Mouse (Mus musculus) WW6 (cell line): Measurements from ENCODE around the gene Lekr1.

ENCODE experiments used
- DNase-seq: peaks from one replicate; pipeline ENCODE4 v3.0.0-alpha.2; 2013; ENCODE audit warnings: low read depth, low spot score

The Lekr1 gene

DNA sequence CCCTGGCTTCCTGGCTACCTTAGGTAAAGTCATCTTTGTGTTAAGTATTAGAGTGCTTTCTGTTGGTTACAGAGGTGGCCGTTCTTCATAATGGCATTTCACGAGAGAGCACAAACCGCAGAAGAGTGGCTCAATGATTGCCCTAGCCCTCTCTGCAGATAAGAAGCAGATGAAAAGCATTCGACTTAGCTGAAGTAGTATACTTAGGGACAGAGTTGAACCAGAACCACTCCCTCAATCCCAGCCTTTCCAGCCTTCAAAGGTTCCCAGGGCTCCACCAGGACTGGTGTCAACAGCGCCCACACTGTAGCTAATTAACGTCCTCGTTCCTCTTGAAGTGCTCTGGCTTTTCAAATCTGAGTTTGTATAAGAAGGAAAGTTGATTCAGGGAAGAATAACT is 166.4 kb downstream of the Lekr1 start:
- no peak for DNase-seq

DNA sequence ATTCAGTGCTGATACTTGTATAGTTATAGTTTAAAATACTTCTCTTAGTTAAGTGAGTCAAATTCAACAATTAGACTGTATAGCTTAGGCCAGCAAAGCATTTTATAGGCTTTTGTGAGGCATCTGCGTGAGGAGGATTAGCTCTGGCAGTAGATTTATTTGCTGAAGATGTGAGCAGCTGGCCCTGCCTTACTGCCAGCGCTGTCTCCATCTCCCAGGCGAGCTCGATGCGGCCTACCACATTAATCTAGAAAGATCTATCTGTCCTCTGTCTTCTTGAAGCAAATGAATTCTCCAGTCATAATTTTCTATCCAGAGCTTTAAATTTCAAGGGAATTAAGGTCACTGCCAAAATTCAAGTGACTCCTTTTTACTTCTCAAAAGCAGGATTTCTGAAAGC is 170.4 kb downstream of the Lekr1 start:
- no peak for DNase-seq

DNA sequence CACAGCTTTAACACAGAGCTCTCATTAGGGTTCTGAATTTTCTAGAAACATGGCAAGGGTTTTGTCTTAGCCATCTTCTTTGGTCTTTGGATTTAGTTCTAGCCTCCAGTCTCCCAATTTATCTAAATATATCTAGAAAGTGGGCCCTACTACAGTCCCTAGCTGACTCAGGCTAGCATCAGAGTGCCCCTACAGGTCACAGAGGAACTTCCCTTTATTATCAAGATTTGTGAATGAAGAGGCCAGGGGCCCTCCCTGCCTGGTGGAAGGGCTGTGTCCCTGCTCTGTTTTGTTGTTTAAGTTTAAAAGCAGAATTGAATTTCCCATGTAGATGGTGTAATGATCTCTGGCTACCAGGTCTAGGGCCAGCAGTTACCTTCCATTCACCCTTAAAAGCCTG is 173.6 kb downstream of the Lekr1 start:
- no peak for DNase-seq

DNA sequence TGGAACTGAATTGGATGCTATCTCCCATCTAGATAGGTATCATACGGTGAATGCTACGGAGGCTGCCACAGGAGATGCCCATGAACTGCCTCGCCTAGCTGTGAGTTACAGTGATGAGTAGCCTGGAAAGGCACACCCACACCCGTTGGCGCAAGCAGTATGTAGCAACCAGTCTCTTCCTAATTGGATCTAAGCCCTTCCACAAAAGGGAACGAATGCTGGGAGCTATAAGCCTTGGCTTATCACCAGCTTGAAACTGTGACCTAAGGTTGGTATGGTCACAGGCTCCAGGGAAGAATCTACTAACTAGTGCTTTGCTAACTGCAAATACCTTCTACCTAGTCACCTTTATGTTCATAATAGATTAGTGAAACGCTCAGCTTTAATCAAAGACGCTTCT is 175.1 kb downstream of the Lekr1 start:
- DNase-seq: no peak

DNA sequence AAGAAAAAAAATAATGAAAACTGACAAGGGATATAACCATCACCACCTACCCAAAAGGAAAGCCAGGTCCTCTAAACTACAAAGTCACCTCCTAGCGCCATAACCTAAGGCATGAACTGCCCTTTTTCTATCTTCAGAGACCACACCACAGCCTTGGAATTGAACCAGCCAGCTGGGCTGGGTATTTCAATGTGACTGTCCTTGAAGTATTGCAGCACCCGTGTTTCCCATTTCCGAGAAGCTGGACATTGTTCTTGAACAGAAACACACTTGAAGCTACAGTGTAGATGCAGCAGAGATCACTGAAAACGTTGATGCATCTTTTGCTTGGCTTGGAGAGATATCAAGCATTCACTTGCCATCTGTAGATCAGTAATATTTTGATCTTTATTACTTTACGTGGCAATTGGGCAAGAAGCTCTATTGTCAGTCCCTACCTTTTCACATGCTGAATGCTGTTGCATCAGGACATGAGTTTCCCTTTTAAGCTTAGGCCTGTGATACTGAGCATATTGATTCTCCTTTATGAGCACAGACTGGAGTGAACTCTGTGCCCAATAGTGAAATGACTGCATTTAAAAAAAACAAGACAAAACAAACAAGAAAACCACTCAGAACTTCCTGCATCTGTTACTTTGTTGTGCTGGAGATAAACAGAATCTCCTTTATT is 176.6 kb downstream of the Lekr1 start:
- no peak for DNase-seq

DNA sequence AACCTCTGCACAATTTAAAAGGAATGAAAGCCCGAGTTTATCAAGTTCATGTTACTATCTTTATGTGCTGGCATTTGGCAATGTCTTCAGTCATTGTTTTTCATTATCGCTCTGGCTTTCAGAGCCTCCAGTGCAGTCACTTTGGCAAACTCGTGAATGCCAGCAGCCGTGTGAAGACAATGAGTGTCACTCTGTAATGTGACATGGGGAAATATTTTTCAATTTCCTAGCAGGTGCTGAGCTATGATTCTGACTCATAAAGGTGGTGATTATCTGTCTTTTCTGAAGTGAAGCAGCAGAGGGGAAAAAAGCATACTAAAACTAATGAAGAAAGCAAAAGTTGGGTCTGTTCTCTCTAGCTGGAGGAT is 177.1 kb downstream of the Lekr1 start:
- DNase-seq: no peak

DNA sequence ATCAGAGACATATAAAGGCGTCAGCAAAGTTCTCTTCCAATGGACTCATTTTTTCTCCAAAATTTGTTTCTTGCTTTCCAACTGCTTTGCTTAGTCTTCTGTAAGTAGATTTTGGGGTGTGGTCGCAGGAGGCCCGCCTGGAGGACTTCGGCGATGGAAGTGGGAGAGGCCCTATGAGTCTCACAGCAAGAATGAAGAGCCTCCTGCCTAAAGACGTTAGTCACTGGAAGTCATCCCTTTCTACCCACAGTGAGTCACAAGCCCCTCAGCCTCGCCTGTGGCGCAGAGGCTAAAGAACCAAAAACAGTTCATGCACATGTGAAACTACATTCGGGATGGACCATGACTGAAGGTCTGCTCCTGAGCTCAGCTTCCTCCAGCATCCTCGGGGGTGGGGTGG is 178.3 kb downstream of the Lekr1 start:
- DNase-seq: no peak

DNA sequence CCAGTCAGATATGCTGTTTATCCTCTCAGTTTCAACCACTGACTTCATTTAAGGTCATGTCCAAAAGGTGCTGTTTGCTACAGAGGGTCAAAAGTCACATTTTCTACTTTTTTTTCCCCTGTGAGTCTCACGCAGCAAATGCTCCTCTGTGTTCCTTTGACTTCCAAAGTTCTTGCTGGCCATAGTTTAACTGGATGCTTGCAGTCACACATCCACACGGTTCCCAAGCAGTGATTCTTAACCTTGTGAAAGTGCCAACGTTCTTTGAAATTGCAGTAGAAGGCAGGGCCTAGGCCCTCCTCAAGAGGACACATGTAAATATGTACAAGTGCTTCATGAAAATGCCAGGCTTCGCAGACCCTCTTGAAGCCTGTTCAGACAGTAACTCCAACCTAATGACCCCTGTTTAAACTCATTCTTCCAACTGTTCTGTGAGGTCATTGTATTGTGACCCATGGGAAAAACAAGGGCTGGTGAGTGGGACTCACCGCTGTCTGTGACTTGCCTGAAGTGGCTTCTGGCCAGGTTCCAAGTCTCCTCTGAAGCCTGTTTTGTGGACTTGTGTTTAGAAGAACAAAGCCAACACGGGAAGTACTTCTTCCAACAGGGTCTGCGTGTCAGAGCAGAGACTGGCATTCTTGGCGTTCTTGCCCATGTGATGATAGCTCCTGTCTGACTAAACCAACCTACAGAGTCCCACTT is 179.0 kb downstream of the Lekr1 start:
- DNase-seq: no peak

DNA sequence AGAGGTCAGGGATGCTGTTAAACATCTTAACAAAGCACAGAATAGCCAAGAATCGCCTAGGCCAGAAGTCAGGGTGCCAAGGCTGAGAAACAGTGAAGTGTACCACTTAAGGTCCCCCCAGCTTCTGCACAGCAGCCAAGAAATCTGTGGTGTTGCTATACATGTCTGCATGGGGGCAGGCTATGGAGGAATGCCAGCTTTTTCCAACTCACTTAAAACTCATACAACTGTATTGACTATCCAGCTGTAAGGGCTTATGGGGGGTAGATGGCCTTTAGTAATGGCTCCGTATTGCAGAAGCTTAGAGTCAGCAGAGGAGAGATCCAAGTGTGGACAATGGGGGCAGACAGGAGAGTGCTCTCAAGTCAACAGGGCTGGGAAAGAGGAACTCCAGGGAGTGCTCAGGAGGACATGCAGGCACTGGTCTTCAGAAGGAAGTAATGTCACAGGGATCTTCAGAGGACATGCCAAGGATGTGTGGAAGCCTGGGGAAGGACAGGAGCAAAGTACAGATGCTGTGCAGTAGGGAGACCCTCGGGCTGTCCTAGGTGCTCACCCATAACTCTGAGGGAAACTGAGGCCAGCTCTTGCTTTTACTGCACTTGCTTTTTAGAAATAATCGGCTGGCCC is 181.2 kb downstream of the Lekr1 start:
- no peak for DNase-seq

DNA sequence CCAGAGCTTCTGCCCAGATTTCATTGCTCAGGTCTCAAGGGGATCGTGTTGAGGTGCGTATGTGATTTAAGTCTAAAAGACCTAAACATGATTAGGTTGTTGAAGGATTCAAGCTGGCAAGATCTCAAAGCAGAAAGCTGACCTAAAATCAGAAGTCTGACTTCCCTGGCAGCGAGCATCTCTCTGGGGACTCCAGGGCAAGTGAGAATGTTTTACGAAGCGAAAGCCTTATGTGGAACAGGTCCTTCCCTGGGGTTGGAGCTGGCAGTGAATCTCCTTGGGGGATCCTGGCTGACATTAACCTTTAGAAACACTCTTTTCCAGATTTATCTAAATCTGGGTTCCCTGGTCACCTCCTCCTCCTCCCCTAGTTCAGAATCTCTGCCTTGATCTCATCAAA is 187.7 kb downstream of the Lekr1 start:
- no peak for DNase-seq

DNA sequence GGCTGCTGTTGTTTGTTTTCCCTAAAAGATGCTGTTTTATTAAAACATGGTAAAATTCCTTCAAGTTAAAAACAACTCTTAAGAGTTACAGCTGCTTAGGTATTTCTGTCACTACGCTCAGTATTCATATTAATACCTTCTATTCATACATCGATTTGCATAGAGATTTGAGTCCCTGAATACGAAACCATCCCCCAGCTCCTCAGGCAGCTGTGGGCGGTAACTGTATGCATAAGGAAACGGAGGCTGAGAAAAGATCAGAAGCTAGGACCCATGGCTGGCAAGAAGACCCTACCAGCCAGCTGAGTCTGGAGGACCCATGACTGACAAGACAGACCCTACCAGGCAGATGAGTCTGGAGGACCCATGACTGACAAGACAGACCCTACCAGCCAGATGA is 189.5 kb downstream of the Lekr1 start:
- no peak for DNase-seq

DNA sequence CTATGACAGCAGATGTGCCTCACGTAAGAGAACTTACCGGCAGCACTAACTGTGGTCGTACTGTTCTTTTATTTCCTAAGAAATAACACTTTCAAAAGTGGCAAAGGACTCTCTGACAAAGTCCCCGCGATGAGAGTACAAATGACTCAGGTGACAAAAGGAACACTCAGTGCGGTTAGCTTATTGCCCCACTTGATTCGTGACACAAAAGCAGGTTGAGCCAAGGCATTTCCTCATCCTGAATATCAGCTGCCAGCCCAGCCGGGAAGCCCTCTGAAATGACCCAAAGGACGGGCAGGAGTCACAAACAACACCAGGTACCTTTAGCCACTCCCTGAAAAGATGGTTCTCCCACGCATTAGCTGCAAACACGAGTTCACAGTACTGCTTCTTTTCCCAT is 192.1 kb downstream of the Lekr1 start:
- DNase-seq: no peak

DNA sequence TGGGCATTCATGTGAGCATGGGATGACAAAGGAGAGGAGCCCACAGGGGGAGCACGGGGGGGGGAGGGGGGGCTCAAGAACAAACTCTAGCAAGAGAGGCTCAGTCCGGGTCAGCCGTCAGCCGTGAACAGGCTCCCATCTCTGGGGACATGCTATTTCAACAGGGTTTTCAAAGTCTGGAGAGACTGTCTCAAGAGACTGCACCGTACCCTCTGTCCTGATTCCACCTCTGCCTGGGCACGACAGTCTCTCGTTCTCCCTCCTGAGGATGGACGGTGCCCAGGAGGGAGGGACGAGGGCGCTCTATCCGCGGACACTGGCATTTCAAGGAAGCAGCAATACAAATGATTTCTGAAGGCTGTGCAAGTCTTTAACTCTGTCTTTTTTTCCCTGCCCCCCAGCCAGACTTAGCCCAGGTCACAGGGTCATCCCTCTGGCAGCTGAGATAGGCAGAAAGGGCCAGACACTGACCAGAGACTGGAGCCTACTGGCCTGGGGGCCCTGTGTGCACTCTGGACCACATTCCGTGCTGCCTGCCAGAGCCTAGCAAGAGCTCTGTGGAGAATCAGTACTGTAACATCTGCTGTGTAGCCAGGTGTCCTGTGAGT is 192.8 kb downstream of the Lekr1 start:
- DNase-seq: no peak

DNA sequence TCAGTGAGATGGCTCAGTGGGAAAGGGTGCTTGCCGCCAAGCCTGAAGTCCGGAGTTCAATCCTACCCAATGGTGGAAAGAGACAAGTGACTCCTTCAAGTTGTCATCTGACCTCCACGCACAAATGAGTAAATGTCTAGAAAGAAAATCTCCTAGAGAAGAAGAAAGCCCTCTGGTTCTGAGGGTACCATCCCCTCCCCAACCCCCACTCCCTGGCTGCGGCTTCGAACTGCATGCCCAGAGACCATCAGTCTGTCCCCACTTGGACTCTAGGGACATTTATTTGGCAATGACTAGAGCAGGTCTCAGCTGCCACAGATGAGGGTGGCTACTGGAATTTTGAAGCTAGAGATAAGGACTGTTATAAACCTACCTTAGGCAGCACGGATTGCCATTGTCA is 193.7 kb downstream of the Lekr1 start:
- DNase-seq: no peak

DNA sequence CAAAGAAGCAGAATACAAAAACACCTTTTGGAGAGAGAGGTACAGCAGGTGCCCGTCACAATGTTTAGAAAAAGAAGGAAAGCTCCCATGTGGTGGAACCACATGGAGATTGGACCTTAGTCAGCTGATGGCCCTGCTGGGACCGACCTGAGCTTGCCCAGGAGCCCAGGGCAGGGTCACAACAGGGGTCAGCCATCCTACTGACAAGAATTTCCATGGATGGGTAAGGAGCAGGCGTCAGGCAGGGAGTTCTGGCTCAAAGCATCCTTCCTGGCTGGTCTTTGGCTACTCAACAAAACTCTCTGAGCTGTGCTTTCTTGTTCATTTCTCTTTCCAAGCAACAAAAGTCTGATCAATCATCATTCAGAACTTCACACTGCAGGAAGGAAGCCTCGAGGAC is 194.9 kb downstream of the Lekr1 start:
- no peak for DNase-seq

DNA sequence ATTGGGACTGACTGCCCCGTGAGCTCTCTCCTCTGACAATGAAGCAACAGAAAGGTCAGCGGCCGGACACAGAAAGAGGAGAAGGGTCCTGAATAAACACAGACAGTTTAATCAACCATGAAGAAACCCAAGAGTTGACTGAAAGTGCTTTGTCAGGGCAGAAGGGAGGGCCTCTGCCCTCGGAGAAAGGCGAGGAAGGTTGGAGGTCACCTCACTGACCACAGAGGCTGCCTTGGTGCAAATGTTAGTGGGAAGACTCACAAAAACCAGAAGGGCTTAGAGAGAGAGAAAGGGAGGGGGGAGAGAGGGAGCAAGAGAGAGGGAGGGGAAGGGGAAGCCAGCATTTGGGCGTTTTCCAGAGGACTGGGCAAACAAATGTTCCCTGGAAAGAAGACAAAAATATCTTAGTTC is 195.4 kb downstream of the Lekr1 start:
- DNase-seq: no peak

DNA sequence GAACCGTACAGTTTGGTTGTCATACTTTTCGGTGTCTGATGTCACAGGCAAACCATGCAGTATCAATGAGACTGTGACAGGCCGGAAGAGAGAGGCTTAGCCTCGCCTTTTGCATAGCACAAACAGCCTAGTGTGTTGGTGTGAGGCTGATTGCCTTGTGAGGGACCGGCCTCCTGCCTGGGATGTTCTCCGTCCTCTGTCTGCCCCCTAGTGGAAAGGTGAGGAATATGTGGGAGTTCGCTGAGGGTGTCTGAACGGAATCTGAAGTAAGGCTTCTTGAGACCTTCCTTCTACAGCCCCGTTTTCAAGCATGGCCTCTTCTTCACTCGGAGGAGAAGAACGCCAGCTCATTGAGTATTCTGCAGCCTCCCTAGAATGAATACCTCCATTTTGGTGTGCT is 197.3 kb downstream of the Lekr1 start:
- peak; percentile 58 for DNase-seq

DNA sequence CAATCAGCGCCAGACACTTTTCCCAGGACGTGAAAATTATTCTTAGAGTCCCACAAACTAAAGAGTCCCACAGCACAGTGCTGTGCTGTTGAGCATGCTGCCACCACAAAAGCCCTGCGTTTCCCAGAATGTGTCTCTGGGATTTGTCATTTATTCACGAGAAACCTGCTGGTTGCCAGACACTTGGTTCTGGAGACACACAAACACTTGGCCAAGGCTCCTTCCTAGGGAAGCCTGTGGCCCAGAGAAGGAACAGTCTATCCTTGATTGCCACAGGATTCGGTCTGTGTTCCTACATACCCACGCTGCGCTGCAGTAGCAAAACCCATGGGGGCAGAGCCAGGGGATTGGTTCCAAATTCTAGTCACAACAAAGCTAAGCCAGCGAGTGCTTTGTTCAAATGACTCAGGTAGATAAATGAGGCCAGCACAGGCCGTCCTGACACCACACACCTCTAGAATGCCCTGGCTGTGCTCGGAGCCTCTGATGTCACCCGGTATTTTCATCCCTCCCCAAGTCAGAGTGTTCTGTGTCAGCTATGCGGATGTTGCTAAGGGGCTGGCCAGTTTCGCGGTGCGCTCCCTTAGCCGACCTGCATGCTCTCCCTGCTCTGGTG is 197.8 kb downstream of the Lekr1 start:
- DNase-seq: no peak

DNA sequence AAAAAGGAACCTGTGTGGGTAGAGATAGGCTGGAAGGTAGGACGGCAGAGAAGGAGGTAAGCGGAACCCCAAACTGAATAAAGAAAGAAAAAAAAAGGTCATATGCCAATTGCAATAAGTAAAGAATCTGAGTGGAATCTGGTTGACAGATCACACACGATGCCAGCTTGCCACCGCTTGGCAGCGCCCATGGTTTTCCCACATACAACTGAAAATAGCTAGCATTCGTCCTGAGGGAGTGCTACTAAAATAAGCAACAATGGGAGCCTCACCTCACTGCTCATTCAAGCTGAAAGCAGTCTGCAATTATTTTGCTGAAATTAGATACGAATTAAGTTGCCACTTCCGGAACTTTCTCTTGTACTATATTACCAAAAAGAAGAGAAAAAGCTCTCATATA is 202.9 kb downstream of the Lekr1 start:
- DNase-seq: no peak

DNA sequence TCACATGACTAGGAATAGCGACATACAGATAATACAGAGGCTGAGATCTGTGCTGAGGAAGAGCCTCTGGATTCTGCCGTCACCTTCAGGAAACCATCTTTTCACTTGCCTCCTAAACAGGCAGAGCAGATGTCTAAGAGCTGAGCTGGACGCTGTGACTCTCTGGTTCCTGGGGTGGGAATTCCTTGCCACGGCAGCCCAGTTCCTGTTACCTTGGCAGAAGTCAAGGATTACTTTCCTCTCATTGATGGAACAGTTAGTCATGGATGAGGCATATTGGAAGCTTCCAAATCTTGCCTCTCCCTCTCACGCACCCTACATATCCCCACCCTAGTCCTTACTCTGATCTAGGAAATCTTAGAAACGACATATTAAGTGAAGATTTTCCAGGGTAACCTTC is 203.7 kb downstream of the Lekr1 start:
- DNase-seq: no peak

DNA sequence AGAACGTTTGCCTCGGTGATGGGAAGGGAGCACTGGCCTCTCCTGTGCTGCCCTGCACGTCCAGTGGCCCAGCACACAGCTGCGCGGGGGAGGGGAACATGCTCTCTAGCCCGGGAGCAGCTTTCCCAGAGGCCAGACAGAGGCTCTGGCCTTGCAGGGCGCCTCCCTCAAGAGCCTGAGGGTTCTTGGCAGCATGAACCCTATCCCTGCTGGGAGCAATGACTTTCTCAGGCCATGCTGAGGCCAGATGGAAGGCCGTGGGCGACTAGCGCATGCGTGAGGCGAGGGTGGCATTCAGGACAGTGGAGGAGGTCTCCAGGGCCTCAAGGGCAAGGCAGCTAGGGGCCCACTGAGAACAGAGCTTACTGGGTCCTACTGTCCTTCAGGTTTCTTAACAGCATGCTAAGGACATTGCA is 205.2 kb downstream of the Lekr1 start:
- DNase-seq: no peak

DNA sequence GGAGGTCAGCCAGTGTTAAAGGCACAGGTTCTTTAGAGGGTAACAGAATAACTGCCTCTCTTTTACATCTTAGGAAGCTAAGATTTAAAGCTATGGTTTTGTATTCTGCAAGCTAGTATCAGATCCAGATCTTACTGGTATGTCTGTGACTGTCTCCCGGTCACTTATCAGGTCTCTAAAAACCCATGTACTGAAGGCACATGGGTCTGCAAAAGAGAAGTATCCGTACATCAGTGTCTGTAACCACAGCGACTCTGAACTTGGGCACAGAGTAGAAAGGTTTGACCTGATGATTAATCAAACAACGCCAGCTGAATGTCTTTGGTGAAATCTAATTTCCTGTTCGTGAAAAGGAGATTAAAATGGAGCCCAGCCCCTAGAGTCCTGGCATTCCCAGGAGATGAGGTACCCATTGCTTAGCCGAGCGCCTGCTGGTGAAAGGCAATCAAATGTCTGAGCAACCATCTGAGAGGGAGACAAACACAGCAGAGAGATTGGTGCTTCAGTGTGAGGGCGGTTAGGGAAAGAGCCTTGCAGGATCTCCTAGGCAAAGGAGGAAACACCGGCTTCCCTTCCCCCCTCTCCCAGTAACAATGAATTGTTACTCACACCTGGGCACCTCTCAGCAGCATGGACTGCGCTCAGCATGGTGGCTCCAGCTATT is 205.7 kb downstream of the Lekr1 start:
- DNase-seq: no peak
